Comparison of ENCODE assay signal across 8 mouse cellular contexts in genomic region chr7:144468741-144469140, GRCm38 (mm10). TPM values are rescaled to one million over a fixed set of nuclear protein-coding genes. Genes with fewer than 3 reads are reported as not detected.
DNase-seq lines count a peak whose midpoint lies in the region; ATAC-seq and TF ChIP-seq lines count a peak whose summit lies in the region.
"Had no signal": no experiment of that assay in that cellular context is flagged by ENCODE, and none has a peak within 500 bp of the region (broad histone marks: within the 10 kb centered on the region; RNA-seq: fewer than 3 reads in every experiment).

No protein-coding gene starts in this region.

- no peak for ATAC-seq in forebrain, embryonic 13.5 days
- 0 out of 2 replicates have a peak, but pooled peaks have one; percentile 1 for ATAC-seq in intestine, embryonic 15.5 days
- ATAC-seq in neural tube, embryonic 12.5 days (ENCODE audit: low FRiP score, low read depth), result no peak

- peak overlapping the region; percentile 96; the same call in 1 of the 2 replicates for H3K9ac ChIP-seq in forebrain, embryonic 13.5 days
- H3K9ac ChIP-seq in intestine, embryonic 15.5 days, result peak overlapping the region; percentile 90; the same call in 1 of the 2 replicates
- peak overlapping the region; percentile 95; the same call in 1 of the 2 replicates for H3K9ac ChIP-seq in neural tube, embryonic 12.5 days

- peaks cover 24% of the 10 kb centered on the region for H3K4me1 ChIP-seq in forebrain, embryonic 13.5 days
- peaks cover 17% of the 10 kb centered on the region for H3K4me1 ChIP-seq in intestine, embryonic 15.5 days (replicated peaks)
- H3K4me1 ChIP-seq in neural tube, embryonic 12.5 days, result peaks cover 11% of the 10 kb centered on the region

- H3K27ac ChIP-seq in layer of hippocampus, adult 2 months, result peak overlapping the region; percentile 97
- no peak overlapping the region for H3K27ac ChIP-seq in forebrain, embryonic 13.5 days
- no peak overlapping the region for H3K27ac ChIP-seq in intestine, embryonic 15.5 days
- no peak overlapping the region for H3K27ac ChIP-seq in neural tube, embryonic 12.5 days

- H3K27me3 ChIP-seq in forebrain, embryonic 13.5 days, result no peaks in the 10 kb centered on the region
- H3K27me3 ChIP-seq in intestine, embryonic 15.5 days (replicated peaks), result no peaks in the 10 kb centered on the region
- H3K27me3 ChIP-seq in neural tube, embryonic 12.5 days (replicated peaks), result no peaks in the 10 kb centered on the region

- 91% methylated on average over 5 of the region's 5 CpGs for WGBS in forebrain, embryonic 13.5 days
- 63% methylated on average over 5 of the region's 5 CpGs for WGBS in intestine, embryonic 15.5 days
- 90% methylated on average over 5 of the region's 5 CpGs for WGBS in neural tube, embryonic 12.5 days

- no peaks in the 10 kb centered on the region for H3K9me3 ChIP-seq in forebrain, embryonic 13.5 days (replicated peaks)
- H3K9me3 ChIP-seq in intestine, embryonic 15.5 days, result no peaks in the 10 kb centered on the region
- no peaks in the 10 kb centered on the region for H3K9me3 ChIP-seq in neural tube, embryonic 12.5 days

- peak overlapping the region; percentile 90 for H3K4me3 ChIP-seq in layer of hippocampus, adult 2 months
- H3K4me3 ChIP-seq in forebrain, embryonic 13.5 days, result peak overlapping the region; percentile 97; the same call in 1 of the 2 replicates
- H3K4me3 ChIP-seq in intestine, embryonic 15.5 days (replicated peaks), result peak overlapping the region; percentile 82; the same call in 1 of the 2 replicates
- H3K4me3 ChIP-seq in neural tube, embryonic 12.5 days, result no peak overlapping the region

- peaks cover 22% of the 10 kb centered on the region for H3K36me3 ChIP-seq in forebrain, embryonic 13.5 days (ENCODE audit: poor library complexity, severe bottlenecking)
- peaks cover 16% of the 10 kb centered on the region for H3K36me3 ChIP-seq in intestine, embryonic 15.5 days
- peaks cover 21% of the 10 kb centered on the region for H3K36me3 ChIP-seq in neural tube, embryonic 12.5 days

- DNase-seq in layer of hippocampus, adult 2 months (ENCODE audit: low spot score in 2 of 2), result no peak
- DNase-seq in layer of hippocampus, adult 8-10 months (ENCODE audit: low spot score in 2 of 2), result no peak
- DNase-seq in cerebellum, adult 11-12 months, result no peak
- no peak for DNase-seq in spleen, postnatal 10 days (ENCODE audit: low spot score in 2 of 2)
- DNase-seq: layer of hippocampus, adult 9-11 months had no signal

- TF ChIP-seq CTCF in layer of hippocampus, adult 2 months (conservative IDR thresholded peaks at IDR 0.05), result no peak

- peak overlapping the region; percentile 92 for H3K4me2 ChIP-seq in forebrain, embryonic 13.5 days
- H3K4me2 ChIP-seq in intestine, embryonic 15.5 days (replicated peaks), result peak overlapping the region; percentile 79
- peak overlapping the region; percentile 92 for H3K4me2 ChIP-seq in neural tube, embryonic 12.5 days (replicated peaks)

RNA-seq across cellular contexts. Expression of gene Cttn, which starts 2.1 kb away (rescaled TPM):
- 100 to 1,000 TPM; 179 to 181 TPM for total RNA-seq in layer of hippocampus, adult 2 months (2021)
- total RNA-seq in layer of hippocampus, adult 8-10 months (2022), result 100 to 1,000 TPM; 151 to 178 (median 164) TPM
- polyA plus RNA-seq in forebrain, embryonic 13.5 days (2015; fragmentation: Nextera tagmentation; extraction: Ambion mirVana), result 168 and 179 TPM in 2 replicates
- polyA plus RNA-seq in intestine, embryonic 15.5 days (2015; fragmentation: Nextera tagmentation; extraction: Ambion mirVana), result 139 and 146 TPM in 2 replicates
- polyA plus RNA-seq in neural tube, embryonic 12.5 days (2016; fragmentation: Nextera tagmentation; extraction: Ambion mirVana), result 184 and 191 TPM in 2 replicates
